Mouse (Mus musculus) limb, embryonic 13.5 days (tissue): ENCODE results near the gene Pip5k1a. TPM values are rescaled to one million over a fixed set of nuclear protein-coding genes. Genes with fewer than 3 reads are reported as not detected.

Source experiments
- ATAC-seq: fragments of 200-750 bp; cut with Nextera tagmentation; 2 replicates; pipeline ENCODE4 v1.8.0; 2017; ENCODE audit warnings: low read depth, moderate number of reproducible peaks, moderate TSS enrichment; ENCODE audit not compliant: low FRiP score
- H3K27ac ChIP-seq: fragments of 300-500 bp; sonication (generic); 2 replicates; pipeline ENCODE4 v1.5.1; 2015; ENCODE audit warnings: inconsistent platforms, mild to moderate bottlenecking, moderate library complexity
- H3K27me3 ChIP-seq: fragments of 300-500 bp; sonication (generic); 2 replicates; pipeline ENCODE4 v1.6.1; 2015; ENCODE audit warnings: mild to moderate bottlenecking, inconsistent platforms
- H3K36me3 ChIP-seq: fragments of 300-500 bp; sonication (generic); 2 replicates; pipeline ENCODE4 v1.6.1; 2015; ENCODE audit warnings: inconsistent platforms, mild to moderate bottlenecking, moderate library complexity
- H3K4me1 ChIP-seq: fragments of 300-500 bp; sonication (generic); 2 replicates; pipeline ENCODE4 v1.6.1; 2015; ENCODE audit warnings: inconsistent platforms
- H3K4me2 ChIP-seq: fragments of 300-500 bp; sonication (generic); replicated peaks from 2 replicates; pipeline ENCODE4 v1.6.1; 2015; ENCODE audit warnings: inconsistent platforms, mild to moderate bottlenecking, moderate library complexity
- H3K4me3 ChIP-seq: fragments of 300-500 bp; sonication (generic); 2 replicates; pipeline ENCODE4 v1.5.1; 2015; ENCODE audit warnings: moderate library complexity, mild to moderate bottlenecking, inconsistent platforms
- H3K9ac ChIP-seq: fragments of 300-500 bp; sonication (generic); 2 replicates; pipeline ENCODE4 v1.6.1; 2015; ENCODE audit warnings: mild to moderate bottlenecking, inconsistent platforms
- H3K9me3 ChIP-seq: fragments of 300-500 bp; sonication (generic); 2 replicates; pipeline ENCODE4 v1.6.1; 2016; ENCODE audit warnings: inconsistent platforms
- WGBS: fragments of 180-500 bp; shearing (Covaris S2); methylation state at CpG from one replicate; pipeline ENCODE4 v1.1.7; 2015; 5-methylcytosine and 5-hydroxymethylcytosine counted together
- polyA plus RNA-seq: library from polyadenylated mRNA; unstranded; fragments of >200 nt; fragmentation: Nextera tagmentation; extraction: Ambion mirVana; gene quantifications from 2 replicates; pipeline ENCODE4 v1.2.1, GENCODE M21; 2015

Gene Pip5k1a
- polyA plus RNA-seq = 26.5 and 28.4 TPM in 2 replicates

DNA sequence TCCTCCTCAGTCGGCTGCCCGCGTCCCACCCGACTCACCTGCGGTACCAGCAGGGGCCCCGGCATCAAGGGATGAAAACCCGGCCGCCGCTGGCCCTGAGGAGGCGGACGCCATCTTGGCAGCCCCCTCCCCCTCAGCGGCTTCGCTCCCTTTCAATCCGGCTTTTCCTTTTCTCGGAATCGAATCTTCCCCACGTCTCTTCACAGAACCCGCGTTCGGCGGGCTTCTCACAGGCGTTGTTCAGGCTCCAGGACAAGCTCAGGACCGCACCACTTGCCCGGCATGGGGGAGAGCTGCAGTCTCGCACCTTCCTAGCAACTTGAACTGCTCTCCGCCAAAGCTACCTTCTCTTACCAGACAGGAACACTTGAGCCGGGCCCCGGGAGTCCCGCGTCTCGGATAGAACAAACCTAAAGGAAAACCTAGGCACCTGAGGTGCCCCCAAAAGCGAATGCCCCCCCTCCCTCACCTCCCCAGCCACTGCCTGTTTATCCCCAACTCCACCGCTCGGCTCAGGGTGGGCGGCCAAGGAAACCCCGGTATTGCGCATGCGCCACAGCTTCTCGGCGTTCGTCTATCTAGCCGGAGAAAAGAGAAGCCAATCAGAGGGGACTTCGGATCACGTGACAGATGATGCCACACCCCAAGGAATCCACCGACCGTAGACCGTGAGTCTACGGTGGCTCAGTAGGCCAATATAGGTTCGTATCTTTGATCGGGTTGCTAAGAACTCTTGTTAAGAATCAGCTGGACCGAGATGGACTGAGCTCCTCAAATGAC is at the start of gene Pip5k1a:
TSS of gene Pip5k1a (minus strand) at position 593 of the 780 bp plus-strand sequence.
- Histone ChIP-seq H3K36me3 (peaks cover 5% of the 10 kb centered on the region), H3K27me3 (no peaks in the 10 kb centered on the region), H3K4me1 (peaks cover 12% of the 10 kb centered on the region), H3K4me3 (peak within 1 kb of the TSS; percentile 99), H3K9me3 (no peaks in the 10 kb centered on the region), H3K27ac (peak within 1 kb of the TSS; percentile 75), H3K9ac (peak within 1 kb of the TSS; percentile 95), H3K4me2 (peak within 1 kb of the TSS; percentile 78)
- under 1% methylated on average over 51 of the region's 51 CpGs for WGBS
- peak; percentile 92 for ATAC-seq

DNA sequence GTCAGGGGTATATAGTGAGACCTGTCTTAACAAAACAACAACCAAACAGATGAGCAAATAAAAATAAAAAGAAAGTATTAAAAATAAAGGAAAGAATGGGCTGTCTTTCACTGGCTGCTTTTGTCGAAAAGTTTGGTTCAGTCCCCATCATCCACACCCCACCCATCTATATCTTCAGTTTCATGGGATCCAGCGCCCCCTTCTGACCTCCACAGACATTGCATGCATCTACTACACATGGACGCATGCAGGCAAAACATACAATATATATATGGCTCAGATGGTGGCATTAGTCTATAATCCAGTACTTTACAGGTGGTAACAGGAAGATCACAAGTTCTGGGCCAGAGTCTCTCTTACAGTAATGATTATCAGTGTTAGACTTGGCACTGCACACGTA is 47.1 kb upstream of the Pip5k1a start:
- H3K4me3 ChIP-seq = no peak overlapping the region
- no peaks in the 10 kb centered on the region for H3K36me3 ChIP-seq
- H3K9ac ChIP-seq = no peak overlapping the region
- no peaks in the 10 kb centered on the region for H3K27me3 ChIP-seq
- no peaks in the 10 kb centered on the region for H3K9me3 ChIP-seq
- no peak overlapping the region for H3K27ac ChIP-seq
- WGBS = 54% methylated on average over 4 of the region's 4 CpGs
- H3K4me1 ChIP-seq = no peaks in the 10 kb centered on the region
- no peak for ATAC-seq
- no peak overlapping the region for H3K4me2 ChIP-seq

DNA sequence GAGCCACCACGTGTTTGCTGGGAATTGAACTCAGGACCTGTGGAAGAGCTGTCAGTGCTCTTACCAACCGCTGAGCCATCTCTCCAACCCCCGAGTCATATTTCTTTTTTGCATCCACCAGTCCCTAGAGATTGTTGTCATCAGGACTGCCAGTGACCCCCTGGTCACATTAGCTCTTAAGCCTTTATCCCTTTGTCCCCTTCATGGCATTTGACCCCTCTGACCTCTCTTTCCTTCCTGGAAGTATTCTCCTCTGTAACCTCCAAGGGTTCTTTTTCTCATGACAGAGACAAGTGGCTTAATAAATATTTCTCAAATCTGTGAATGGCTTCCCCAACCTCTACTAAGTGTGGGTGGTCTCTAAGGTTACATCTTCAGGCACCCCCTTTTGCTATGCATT is 41.2 kb upstream of the Pip5k1a start:
- no peak overlapping the region for H3K9ac ChIP-seq
- no peaks in the 10 kb centered on the region for H3K27me3 ChIP-seq
- H3K27ac ChIP-seq = no peak overlapping the region
- H3K4me1 ChIP-seq = no peaks in the 10 kb centered on the region
- WGBS = 69% methylated on average over 3 of the region's 3 CpGs
- H3K36me3 ChIP-seq = no peaks in the 10 kb centered on the region
- no peak overlapping the region for H3K4me2 ChIP-seq
- no peak for ATAC-seq
- no peak overlapping the region for H3K4me3 ChIP-seq
- H3K9me3 ChIP-seq = no peaks in the 10 kb centered on the region

DNA sequence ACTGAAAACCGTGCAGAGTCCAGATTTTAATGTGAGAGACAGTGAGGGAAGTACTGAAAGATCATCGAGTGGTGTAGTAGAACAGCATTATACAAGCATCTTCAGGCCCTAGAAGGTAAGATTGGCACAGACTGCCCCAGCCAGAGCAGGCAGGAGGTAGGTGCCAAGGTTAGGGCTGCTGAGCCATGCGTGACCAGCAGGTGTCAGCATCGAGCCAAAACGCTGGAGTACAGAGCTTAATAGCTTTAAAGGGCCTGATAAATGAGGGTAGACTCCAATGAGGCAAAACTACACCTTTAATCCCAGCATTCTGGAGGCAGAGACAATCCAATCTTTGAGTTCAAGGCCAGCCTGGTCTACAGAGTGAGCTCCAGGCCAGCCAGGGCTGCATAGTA is 35.9 kb upstream of the Pip5k1a start:
- Histone ChIP-seq H3K9ac (no peak overlapping the region), H3K27ac (no peak overlapping the region), H3K27me3 (no peaks in the 10 kb centered on the region), H3K36me3 (peaks cover 31% of the 10 kb centered on the region), H3K4me1 (no peaks in the 10 kb centered on the region), H3K4me2 (no peak overlapping the region), H3K4me3 (no peak overlapping the region), H3K9me3 (no peaks in the 10 kb centered on the region)
- peak; percentile 63; the same call in 1 of the 2 replicates for ATAC-seq
- 7% methylated on average over 5 of the region's 5 CpGs for WGBS

DNA sequence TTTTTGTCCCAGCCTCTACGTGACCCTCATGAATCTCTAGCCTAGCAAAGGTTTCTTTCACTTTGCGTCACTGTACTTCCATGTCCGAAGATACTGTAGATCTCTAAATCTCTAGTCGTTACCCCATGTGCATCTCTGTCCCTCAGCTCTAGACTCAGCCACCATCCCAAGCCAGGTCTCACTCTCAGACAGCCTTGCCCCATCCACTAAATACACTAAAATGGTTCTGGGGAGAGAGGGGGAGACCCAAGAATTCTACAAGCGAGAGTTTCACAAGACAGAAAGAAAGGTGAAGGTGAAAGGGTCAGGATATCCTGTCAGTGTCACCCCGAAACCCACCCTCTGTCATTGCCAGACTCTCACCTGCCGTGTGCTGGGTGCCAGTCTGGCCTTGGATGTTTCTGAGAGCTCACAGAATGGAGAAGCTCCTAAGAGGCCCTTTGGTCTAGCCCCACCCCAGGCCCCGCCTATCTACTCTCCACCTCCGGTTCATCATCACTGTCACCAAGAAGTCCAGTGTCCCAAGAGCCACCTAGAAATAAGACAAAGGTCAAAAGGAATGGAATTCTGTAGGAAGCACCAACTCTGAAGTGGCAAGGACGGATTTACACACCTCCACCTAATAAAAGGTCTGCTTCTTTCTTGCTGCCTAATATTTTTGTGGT is 35.4 kb upstream of the Pip5k1a start, which contains the start of gene Tnfaip8l2:
TSS of gene Tnfaip8l2 (minus strand) at position 409 of the 665 bp plus-strand sequence.
- H3K9me3 ChIP-seq = no peaks in the 10 kb centered on the region
- no peak within 1 kb of the TSS for H3K27ac ChIP-seq
- no peak within 1 kb of the TSS for H3K9ac ChIP-seq
- peaks cover 31% of the 10 kb centered on the region for H3K36me3 ChIP-seq
- 85% methylated on average over 10 of the region's 10 CpGs for WGBS
- H3K4me2 ChIP-seq = no peak within 1 kb of the TSS
- no peak for ATAC-seq
- no peaks in the 10 kb centered on the region for H3K27me3 ChIP-seq
- H3K4me1 ChIP-seq = no peaks in the 10 kb centered on the region
- no peak within 1 kb of the TSS for H3K4me3 ChIP-seq

DNA sequence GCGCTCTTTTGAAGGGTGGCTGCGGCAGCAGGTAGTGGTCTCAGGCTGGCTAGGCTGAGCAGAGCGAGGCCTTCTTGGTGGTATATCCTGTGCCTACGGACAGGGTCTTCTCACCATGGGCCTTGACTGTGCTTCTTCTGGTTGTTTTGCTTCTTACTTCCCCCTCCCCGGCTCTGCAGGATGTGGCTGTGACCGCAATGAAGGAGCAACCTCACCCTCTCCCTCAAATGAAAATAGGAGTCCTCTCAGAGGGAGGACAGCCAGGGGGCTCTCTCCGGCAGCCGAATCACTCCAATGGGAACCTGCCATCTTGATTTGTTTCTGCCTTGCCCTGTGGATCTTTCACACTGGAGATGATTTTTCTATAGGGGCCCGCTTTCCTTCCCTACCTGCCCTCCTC is 34.7 kb upstream of the Pip5k1a start:
- Histone ChIP-seq H3K4me1 (no peaks in the 10 kb centered on the region), H3K36me3 (peaks cover 31% of the 10 kb centered on the region), H3K9ac (no peak overlapping the region), H3K9me3 (no peaks in the 10 kb centered on the region), H3K4me3 (no peak overlapping the region), H3K4me2 (no peak overlapping the region), H3K27me3 (no peaks in the 10 kb centered on the region), H3K27ac (no peak overlapping the region)
- no peak for ATAC-seq
- WGBS = 94% methylated on average over 9 of the region's 9 CpGs

DNA sequence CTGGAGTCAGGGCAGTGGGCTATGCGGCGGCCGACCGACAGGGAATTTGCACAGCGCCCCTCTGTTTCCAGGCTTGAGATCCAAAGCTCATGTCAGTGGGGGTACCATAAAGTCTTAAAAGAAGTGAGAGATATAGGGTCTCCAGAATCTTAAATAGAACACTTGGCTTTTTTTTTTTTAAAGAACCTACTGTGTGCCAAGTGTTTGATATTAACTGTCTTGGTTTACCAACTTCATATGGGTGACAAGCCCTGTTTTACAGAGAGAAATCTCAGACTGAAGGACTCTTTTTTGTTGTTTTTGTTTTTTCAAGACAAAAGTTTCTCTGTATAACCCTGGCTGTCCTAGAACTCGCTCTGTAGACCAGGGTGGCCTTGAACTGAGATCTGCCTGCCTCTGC is 34.1 kb upstream of the Pip5k1a start:
- peaks cover 31% of the 10 kb centered on the region for H3K36me3 ChIP-seq
- H3K4me2 ChIP-seq = no peak overlapping the region
- no peaks in the 10 kb centered on the region for H3K27me3 ChIP-seq
- no peaks in the 10 kb centered on the region for H3K9me3 ChIP-seq
- no peak overlapping the region for H3K4me3 ChIP-seq
- H3K4me1 ChIP-seq = peaks cover 5% of the 10 kb centered on the region
- no peak overlapping the region for H3K9ac ChIP-seq
- no peak overlapping the region for H3K27ac ChIP-seq
- ATAC-seq = no peak
- 89% methylated on average over 6 of the region's 6 CpGs for WGBS

DNA sequence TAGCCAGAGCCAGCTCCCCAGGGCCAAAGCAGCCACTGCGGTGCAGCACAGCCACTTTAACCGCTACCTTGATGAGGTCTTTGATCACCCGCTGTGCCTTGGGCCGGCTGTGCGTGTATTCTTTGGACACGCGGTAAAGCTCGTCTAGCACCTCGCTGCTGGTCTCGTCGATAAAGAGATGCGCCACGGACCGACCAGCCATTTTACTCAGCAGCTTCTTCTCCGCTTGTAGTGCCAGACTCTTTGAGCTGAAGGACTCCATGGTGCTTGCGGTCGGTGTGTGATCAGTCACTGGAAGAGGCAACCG is 33.5 kb upstream of the Pip5k1a start:
- Histone ChIP-seq H3K4me3 (no peak overlapping the region), H3K27me3 (no peaks in the 10 kb centered on the region), H3K36me3 (peaks cover 31% of the 10 kb centered on the region), H3K9ac (no peak overlapping the region), H3K27ac (no peak overlapping the region), H3K4me1 (peaks cover 11% of the 10 kb centered on the region), H3K9me3 (no peaks in the 10 kb centered on the region), H3K4me2 (no peak overlapping the region)
- ATAC-seq = no peak
- WGBS = 60% methylated on average over 18 of the region's 18 CpGs

DNA sequence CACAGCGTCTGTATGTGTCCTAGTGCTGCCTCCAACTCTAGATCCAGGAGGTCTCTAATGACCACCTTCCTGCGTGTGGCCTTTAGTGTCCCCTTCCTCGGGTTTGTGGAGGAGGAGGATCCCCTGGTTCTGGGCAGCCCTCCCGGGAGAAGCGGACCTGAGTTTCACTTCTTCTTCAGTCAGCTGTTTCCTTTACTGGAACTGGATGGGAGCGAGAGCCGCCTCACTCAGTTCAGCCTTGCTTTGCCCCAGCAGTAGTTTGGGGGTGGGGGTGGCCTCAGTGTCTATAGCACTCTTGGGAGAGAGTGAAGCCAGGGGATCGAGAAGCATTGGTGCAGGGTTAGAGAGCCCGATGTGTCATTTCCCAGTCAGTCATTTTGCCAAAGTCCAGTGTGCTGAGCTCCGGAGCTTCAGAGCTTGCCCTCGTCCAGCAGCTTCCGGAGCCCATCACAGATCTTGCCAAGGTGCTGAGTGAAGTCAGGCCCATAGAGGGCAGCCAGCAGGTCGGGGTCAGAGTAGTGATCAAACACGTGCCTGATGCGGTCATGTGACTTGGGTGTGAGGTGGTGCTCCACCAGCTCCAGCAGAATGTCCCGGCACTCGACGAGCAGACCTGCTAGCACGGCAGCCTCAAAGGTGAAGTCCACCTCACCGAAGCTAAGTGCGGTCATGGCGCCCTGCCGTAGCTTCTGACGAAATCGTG is 33.0 kb upstream of the Pip5k1a start:
- no peak for ATAC-seq
- Histone ChIP-seq H3K36me3 (peaks cover 31% of the 10 kb centered on the region), H3K9me3 (no peaks in the 10 kb centered on the region), H3K27me3 (no peaks in the 10 kb centered on the region), H3K4me2 (no peak overlapping the region), H3K27ac (no peak overlapping the region), H3K9ac (no peak overlapping the region), H3K4me3 (no peak overlapping the region), H3K4me1 (peaks cover 15% of the 10 kb centered on the region)
- 67% methylated on average over 25 of the region's 25 CpGs for WGBS

DNA sequence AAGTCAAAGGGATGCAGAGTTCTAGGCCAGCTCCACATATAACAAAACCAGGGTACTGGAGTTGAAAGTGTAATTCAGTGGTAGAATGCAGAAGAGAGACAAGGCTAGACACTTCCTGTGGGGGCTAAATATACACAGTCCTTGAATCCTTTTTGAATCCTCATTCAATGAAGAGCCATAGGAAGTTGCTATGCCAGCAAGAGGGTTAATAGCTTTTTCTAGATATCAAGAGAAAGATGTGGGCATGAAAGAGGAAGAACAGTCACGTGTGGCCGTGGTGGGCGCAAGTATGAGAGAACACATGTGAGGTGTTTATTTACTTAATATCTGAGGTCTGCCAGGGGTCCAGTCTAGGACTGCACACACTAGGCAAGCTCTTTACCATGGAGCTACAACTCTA is 29.6 kb upstream of the Pip5k1a start:
- Histone ChIP-seq H3K27me3 (no peaks in the 10 kb centered on the region), H3K4me2 (no peak overlapping the region), H3K9ac (no peak overlapping the region), H3K4me3 (no peak overlapping the region), H3K36me3 (peaks cover 34% of the 10 kb centered on the region), H3K27ac (no peak overlapping the region), H3K4me1 (peaks cover 22% of the 10 kb centered on the region), H3K9me3 (no peaks in the 10 kb centered on the region)
- ATAC-seq = no peak
- 88% methylated on average over 3 of the region's 3 CpGs for WGBS

DNA sequence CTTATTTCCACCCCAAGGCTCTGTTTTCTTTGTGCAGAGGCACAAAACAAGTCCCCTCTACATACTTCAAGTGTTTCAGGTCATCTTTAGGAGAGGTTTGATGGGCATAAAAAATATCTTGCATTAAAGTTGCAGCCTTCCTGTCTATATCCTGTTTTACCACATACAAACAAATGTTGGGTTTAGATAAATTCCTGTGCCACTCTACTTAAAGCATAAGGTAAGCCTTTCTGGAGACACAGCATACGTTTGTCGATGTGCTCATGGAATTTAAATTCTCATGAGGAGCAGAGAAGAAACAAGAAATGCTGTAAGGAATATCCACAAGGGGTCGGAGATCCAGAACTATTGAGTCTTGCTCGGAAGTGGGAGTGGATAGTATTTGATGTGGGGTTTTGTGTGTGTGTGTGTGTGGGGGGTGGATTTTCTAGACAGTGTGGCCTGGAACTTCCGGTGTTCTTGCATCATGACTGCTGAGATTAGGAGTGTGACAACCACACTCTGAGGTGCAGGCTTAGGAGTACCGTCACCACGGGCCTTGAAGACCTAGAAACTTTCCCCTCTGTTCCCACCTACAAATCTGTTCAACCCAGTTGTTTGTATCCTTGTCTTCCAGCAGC is 28.8 kb upstream of the Pip5k1a start:
- H3K4me3 ChIP-seq = peak overlapping the region; percentile 39
- ATAC-seq = no peak
- H3K9me3 ChIP-seq = no peaks in the 10 kb centered on the region
- no peak overlapping the region for H3K27ac ChIP-seq
- peak overlapping the region; percentile 68 for H3K4me2 ChIP-seq
- H3K36me3 ChIP-seq = peaks cover 34% of the 10 kb centered on the region
- peaks cover 22% of the 10 kb centered on the region for H3K4me1 ChIP-seq
- H3K9ac ChIP-seq = peak overlapping the region; percentile 5; the same call in 1 of the 2 replicates
- 88% methylated on average over 7 of the region's 7 CpGs for WGBS
- no peaks in the 10 kb centered on the region for H3K27me3 ChIP-seq

DNA sequence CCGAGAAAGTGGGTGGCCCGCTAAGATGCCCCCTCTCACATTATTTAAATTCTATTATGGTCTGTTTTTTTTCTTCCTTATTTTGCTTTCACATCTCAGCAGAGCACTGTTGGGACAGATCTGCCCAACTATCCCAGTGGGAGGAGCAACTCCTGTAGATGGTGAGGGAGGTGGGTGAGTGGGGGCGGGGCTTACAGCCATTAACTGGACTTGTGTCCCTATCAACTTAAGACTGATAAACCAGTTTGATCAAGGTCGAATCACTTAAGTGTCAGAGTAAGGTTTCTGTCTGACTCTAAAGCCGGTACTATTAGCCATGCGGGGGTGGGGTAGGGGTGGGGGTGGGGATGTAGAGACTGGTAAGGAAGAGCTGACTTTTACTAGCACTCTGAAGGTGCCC is 28.3 kb upstream of the Pip5k1a start:
- 21% methylated on average over 6 of the region's 6 CpGs for WGBS
- H3K27me3 ChIP-seq = no peaks in the 10 kb centered on the region
- no peak for ATAC-seq
- H3K36me3 ChIP-seq = peaks cover 33% of the 10 kb centered on the region
- peak overlapping the region; percentile 39 for H3K4me3 ChIP-seq
- peak overlapping the region; percentile 68 for H3K4me2 ChIP-seq
- H3K27ac ChIP-seq = no peak overlapping the region
- peaks cover 22% of the 10 kb centered on the region for H3K4me1 ChIP-seq
- peak overlapping the region; percentile 53 for H3K9ac ChIP-seq
- no peaks in the 10 kb centered on the region for H3K9me3 ChIP-seq
